Mouse (Mus musculus) liver, embryonic 14.5 days (tissue): ENCODE results near the gene Cyth4.

Experiments
- CTCF ChIP-seq: IDR thresholded peaks from 2 replicates; pipeline ENCODE4 v1.5.1; 2016; ENCODE audit warnings: antibody characterized with exemption, low read depth, control low read depth
- EP300 ChIP-seq: IDR thresholded peaks from 2 replicates; pipeline ENCODE4 v1.6.1; 2016; ENCODE audit warnings: antibody characterized with exemption, low read depth

- TF ChIP-seq EP300 (no peak), CTCF (peak; percentile 57)
Measured at GRCm38 (mm10) chr15:78595468-78595867, 1.4 kb upstream of the Cyth4 start.
